Mouse (Mus musculus) lung, postnatal 25 days (tissue): ENCODE data around the gene Zbtb7b.

ENCODE experiments used
- DNase-seq: peaks from one replicate; pipeline ENCODE4 v3.0.0; 2022; ENCODE audit warnings: low spot score

Gene Zbtb7b

GRCm38 (mm10) chr3:89365486-89366414 lies 28.8 kb downstream of the Zbtb7b start:
- no peak for DNase-seq

GRCm38 (mm10) chr3:89365153-89365485 lies 29.5 kb downstream of the Zbtb7b start, which contains the start of gene Dcst1:
Dcst1 (minus strand) TSS chr3:89365253.
- DNase-seq, result no peak

GRCm38 (mm10) chr3:89364631-89365030 lies 29.9 kb downstream of the Zbtb7b start:
- DNase-seq, result no peak

GRCm38 (mm10) chr3:89361675-89362074 lies 32.9 kb downstream of the Zbtb7b start, which contains the start of gene Dcst2:
Dcst2 (plus strand) TSS chr3:89361975.
- no peak for DNase-seq

- no peak for DNase-seq
Observed at GRCm38 (mm10) chr3:89360237-89360636, 34.3 kb downstream of the Zbtb7b start.

GRCm38 (mm10) chr3:89359630-89360029 lies 34.9 kb downstream of the Zbtb7b start:
- DNase-seq, result no peak

- no peak for DNase-seq
Observed at GRCm38 (mm10) chr3:89356029-89356428, 38.5 kb downstream of the Zbtb7b start.

- DNase-seq, result no peak
Observed at GRCm38 (mm10) chr3:89355512-89355902, 39.1 kb downstream of the Zbtb7b start.

GRCm38 (mm10) chr3:89354816-89355511 lies 39.6 kb downstream of the Zbtb7b start:
- peak; percentile 89 for DNase-seq

- DNase-seq, result peak; percentile 38
Observed at GRCm38 (mm10) chr3:89351271-89351670, 43.3 kb downstream of the Zbtb7b start.

- DNase-seq, result peak; percentile 89
Observed at GRCm38 (mm10) chr3:89349869-89350501, 44.6 kb downstream of the Zbtb7b start, which contains the start of gene Adam15. Adam15 (minus strand) TSS chr3:89349996.

- DNase-seq, result peak; percentile 84
Observed at GRCm38 (mm10) chr3:89348911-89349868, 45.4 kb downstream of the Zbtb7b start.

GRCm38 (mm10) chr3:89347916-89348315 lies 46.7 kb downstream of the Zbtb7b start:
- no peak for DNase-seq

GRCm38 (mm10) chr3:89346815-89347540 lies 47.6 kb downstream of the Zbtb7b start:
- no peak for DNase-seq

- no peak for DNase-seq
Observed at GRCm38 (mm10) chr3:89343279-89343678, 51.3 kb downstream of the Zbtb7b start.

GRCm38 (mm10) chr3:89341794-89342193 lies 52.8 kb downstream of the Zbtb7b start:
- DNase-seq, result no peak

GRCm38 (mm10) chr3:89340465-89340864 lies 54.1 kb downstream of the Zbtb7b start:
- DNase-seq, result peak; percentile 77

GRCm38 (mm10) chr3:89339416-89339815 lies 55.2 kb downstream of the Zbtb7b start:
- DNase-seq, result peak; percentile 63

- DNase-seq, result no peak
Observed at GRCm38 (mm10) chr3:89337721-89338578, 56.6 kb downstream of the Zbtb7b start, which contains the start of gene Efna4. Efna4 (minus strand) TSS chr3:89338028.
